Mouse (Mus musculus) heart, embryonic 12.5 days (tissue): ENCODE measurements around the gene Cd300ld3. TPM values are rescaled to one million over a fixed set of nuclear protein-coding genes. Genes with fewer than 3 reads are reported as not detected.

Experiments used
- polyA plus RNA-seq: library from polyadenylated mRNA; unstranded; fragments of >200 nt; fragmentation: Nextera tagmentation; extraction: Ambion mirVana; gene quantifications from 2 replicates; pipeline ENCODE4 v1.2.1, GENCODE M21; 2016

The Cd300ld3 gene
- polyA plus RNA-seq, 1 experiment from 2014 or later, result not detected

Other genes with a start within 250 kb of the Cd300ld3 start
- not detected in 2 replicates for gene Gpr142, start 249.5 kb downstream of the Cd300ld3 start, polyA plus RNA-seq
- 26.6 and 26.7 TPM in 2 replicates for gene Gprc5c, start 197.3 kb downstream of the Cd300ld3 start, polyA plus RNA-seq
- gene Cd300a, start 158.4 kb downstream of the Cd300ld3 start, polyA plus RNA-seq, result 0.40 and 0.41 TPM in 2 replicates
- 0.89 and 0.98 TPM in 2 replicates for gene Cd300lb, start 114.0 kb downstream of the Cd300ld3 start, polyA plus RNA-seq
- gene Cd300c, start 79.3 kb downstream of the Cd300ld3 start, polyA plus RNA-seq, result not detected in 2 replicates
- not detected in 2 replicates for gene Cd300ld, start 58.5 kb downstream of the Cd300ld3 start, polyA plus RNA-seq
- 0.42 and 0.87 TPM in 2 replicates for gene Cd300c2, start 46.5 kb downstream of the Cd300ld3 start, polyA plus RNA-seq
- not detected in 2 replicates for gene Cd300ld2, start 32.2 kb downstream of the Cd300ld3 start, polyA plus RNA-seq
- gene Cd300ld4, start 21.4 kb downstream of the Cd300ld3 start, polyA plus RNA-seq, result not detected in 2 replicates
- not detected in 2 replicates for gene Cd300ld5, start 10.6 kb downstream of the Cd300ld3 start, polyA plus RNA-seq
- not detected in 2 replicates for gene Cd300e, start 13.8 kb upstream of the Cd300ld3 start, polyA plus RNA-seq
- gene Rab37, start 43.0 kb upstream of the Cd300ld3 start, polyA plus RNA-seq, result 1.8 TPM in 2 replicates
- 0.09 and 0.10 TPM in 2 replicates for gene Cd300lf, start 85.6 kb upstream of the Cd300ld3 start, polyA plus RNA-seq
- 21.0 and 22.2 TPM in 2 replicates for gene Slc9a3r1, start 114.9 kb upstream of the Cd300ld3 start, polyA plus RNA-seq
- gene Tmem104, start 139.1 kb upstream of the Cd300ld3 start, polyA plus RNA-seq, result 8.4 TPM in 2 replicates
- 13.1 and 13.3 TPM in 2 replicates for gene Nat9, start 139.4 kb upstream of the Cd300ld3 start, polyA plus RNA-seq
- gene Grin2c, start 218.8 kb upstream of the Cd300ld3 start, polyA plus RNA-seq, result 0.15 and 0.21 TPM in 2 replicates
- 11.3 and 12.3 TPM in 2 replicates for gene Fdxr, start 228.6 kb upstream of the Cd300ld3 start, polyA plus RNA-seq
- 0.51 and 0.86 TPM in 2 replicates for gene Fads6, start 249.3 kb upstream of the Cd300ld3 start, polyA plus RNA-seq